Mouse (Mus musculus): ENCODE data around the gene Gpi1. TPM values are rescaled to one million over a fixed set of nuclear protein-coding genes. Genes with fewer than 3 reads are reported as not detected.

The Gpi1 gene
- 155 and 306 TPM in 2 replicates for polyA plus RNA-seq (2011; ENCODE audit: insufficient read depth, insufficient read length, low replicate concordance, missing spikeins)

DNA sequence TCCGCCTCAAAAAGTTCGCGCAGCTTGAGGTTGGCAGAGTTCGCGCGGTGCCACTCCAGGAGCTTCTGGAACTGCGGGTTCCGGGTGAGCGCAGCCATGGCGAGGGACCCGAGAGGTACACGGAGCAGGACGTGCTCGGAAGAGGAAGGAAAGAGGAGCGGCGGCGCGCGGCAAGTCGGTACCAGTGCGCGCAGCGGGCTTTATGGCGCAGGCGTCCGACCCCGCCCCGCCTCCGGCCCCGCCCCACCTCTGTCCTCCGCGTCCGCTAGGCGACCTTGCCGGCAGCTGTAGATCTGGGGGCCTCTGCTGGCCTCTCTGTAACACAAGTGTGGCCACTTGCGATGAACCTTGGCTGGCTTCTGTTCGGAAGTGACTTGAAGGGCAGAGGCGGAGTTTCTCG is at the start of gene Gpi1:
TSS of gene Gpi1 (minus strand) at position 221 of the 400 bp plus-strand sequence.
- WGBS, result under 1% methylated on average over 39 of the region's 39 CpGs
- Histone ChIP-seq H3K4me3 (replicated peaks; ENCODE audit: control insufficient read depth, low read depth, low read length) (peak within 1 kb of the TSS; percentile 91), H3K4me1 (ENCODE audit: control insufficient read depth, insufficient read depth, low read length) (peaks cover 3% of the 10 kb centered on the region; the same call in 1 of the 2 replicates), H3K27ac (ENCODE audit: control insufficient read depth, insufficient read depth, low read depth, low read length, poor library complexity) (peak within 1 kb of the TSS; percentile 87)
- peak; percentile 88; the same call in 1 of the 2 replicates for TF ChIP-seq POLR2A (IDR thresholded peaks at IDR 0.05; ENCODE audit: borderline replicate concordance, control insufficient read depth, low read depth, low read length)
- peak; percentile 59 for TF ChIP-seq CTCF (IDR thresholded peaks at IDR 0.05; ENCODE audit: control insufficient read depth, insufficient read depth, low read length)

DNA sequence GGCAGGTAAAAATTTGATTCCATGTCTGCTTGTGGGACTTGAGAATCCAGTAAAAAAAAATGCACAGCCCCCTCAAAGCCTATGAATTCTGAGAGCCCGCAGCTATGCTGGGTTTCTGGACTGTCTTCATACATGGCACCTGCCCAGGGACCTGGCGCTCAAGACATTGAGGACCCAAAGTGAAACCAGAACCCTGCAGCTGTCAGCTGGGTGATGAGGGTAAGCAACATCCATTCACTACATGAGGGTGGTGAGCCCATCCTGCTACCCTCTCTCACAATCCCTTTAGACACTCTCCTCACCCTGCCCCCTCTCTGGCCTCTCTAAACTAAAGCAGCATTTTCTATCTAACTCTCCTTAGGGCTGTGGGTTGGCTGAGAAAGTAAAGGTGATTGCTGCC is 47.5 kb upstream of the Gpi1 start:
- 84% methylated on average over 2 of the region's 2 CpGs for WGBS
- Histone ChIP-seq H3K4me3 (replicated peaks; ENCODE audit: control insufficient read depth, low read depth, low read length) (no peak overlapping the region), H3K27ac (ENCODE audit: control insufficient read depth, insufficient read depth, low read depth, low read length, poor library complexity) (no peak overlapping the region), H3K4me1 (ENCODE audit: control insufficient read depth, insufficient read depth, low read length) (no peaks in the 10 kb centered on the region; the same call in 1 of the 2 replicates)
- TF ChIP-seq POLR2A (IDR thresholded peaks at IDR 0.05; ENCODE audit: borderline replicate concordance, control insufficient read depth, low read depth, low read length) (no peak), CTCF (IDR thresholded peaks at IDR 0.05; ENCODE audit: control insufficient read depth, insufficient read depth, low read length) (no peak)

DNA sequence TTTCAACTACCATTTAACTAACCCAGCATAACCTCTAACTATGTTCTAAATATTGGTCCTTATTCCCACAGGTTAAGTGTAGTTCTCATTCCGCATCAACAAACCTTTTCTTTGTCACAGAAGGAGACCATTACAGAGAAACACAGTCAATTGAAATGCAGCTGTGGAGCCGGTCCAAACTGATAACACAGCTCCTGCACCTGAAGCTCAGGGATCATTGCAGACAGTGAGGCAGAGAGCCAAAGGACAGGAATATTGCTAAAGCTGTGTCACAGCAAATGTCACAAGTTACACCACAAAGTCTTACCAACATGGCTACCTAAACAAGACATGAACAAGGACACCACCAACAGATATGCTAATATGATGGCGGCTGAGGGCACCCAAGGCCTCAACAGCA is 45.9 kb upstream of the Gpi1 start:
- Histone ChIP-seq H3K4me1 (ENCODE audit: control insufficient read depth, insufficient read depth, low read length) (no peaks in the 10 kb centered on the region; the same call in 1 of the 2 replicates), H3K4me3 (replicated peaks; ENCODE audit: control insufficient read depth, low read depth, low read length) (no peak overlapping the region), H3K27ac (ENCODE audit: control insufficient read depth, insufficient read depth, low read depth, low read length, poor library complexity) (no peak overlapping the region)
- TF ChIP-seq CTCF (IDR thresholded peaks at IDR 0.05; ENCODE audit: control insufficient read depth, insufficient read depth, low read length), result no peak
- TF ChIP-seq POLR2A (IDR thresholded peaks at IDR 0.05; ENCODE audit: borderline replicate concordance, control insufficient read depth, low read depth, low read length), result no peak
- WGBS, result 82% methylated on average over 3 of the region's 3 CpGs

DNA sequence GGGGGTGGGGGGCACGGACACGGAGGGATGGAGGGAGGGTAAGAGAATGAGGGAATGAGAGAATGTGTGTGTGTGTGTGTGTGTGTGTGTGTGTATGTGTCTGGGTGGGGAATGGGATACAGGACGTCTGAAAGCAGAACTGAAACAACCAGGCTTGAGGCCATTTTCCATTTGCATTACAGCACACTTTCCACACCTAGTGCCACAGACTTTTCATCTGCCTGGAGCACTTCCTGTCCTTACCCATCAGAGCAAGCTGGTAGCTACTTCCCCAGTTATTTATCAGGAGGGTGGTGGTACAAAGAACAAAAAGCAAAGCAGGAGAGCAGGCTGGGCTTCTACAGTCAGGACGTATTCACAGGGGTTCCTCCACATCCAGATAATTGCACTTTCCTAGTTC is 42.3 kb upstream of the Gpi1 start:
- Histone ChIP-seq H3K27ac (ENCODE audit: control insufficient read depth, insufficient read depth, low read depth, low read length, poor library complexity) (no peak overlapping the region), H3K4me1 (ENCODE audit: control insufficient read depth, insufficient read depth, low read length) (no peaks in the 10 kb centered on the region; the same call in 1 of the 2 replicates), H3K4me3 (replicated peaks; ENCODE audit: control insufficient read depth, low read depth, low read length) (no peak overlapping the region)
- TF ChIP-seq POLR2A (IDR thresholded peaks at IDR 0.05; ENCODE audit: borderline replicate concordance, control insufficient read depth, low read depth, low read length) (no peak), CTCF (IDR thresholded peaks at IDR 0.05; ENCODE audit: control insufficient read depth, insufficient read depth, low read length) (no peak)
- 56% methylated on average over 4 of the region's 4 CpGs for WGBS

DNA sequence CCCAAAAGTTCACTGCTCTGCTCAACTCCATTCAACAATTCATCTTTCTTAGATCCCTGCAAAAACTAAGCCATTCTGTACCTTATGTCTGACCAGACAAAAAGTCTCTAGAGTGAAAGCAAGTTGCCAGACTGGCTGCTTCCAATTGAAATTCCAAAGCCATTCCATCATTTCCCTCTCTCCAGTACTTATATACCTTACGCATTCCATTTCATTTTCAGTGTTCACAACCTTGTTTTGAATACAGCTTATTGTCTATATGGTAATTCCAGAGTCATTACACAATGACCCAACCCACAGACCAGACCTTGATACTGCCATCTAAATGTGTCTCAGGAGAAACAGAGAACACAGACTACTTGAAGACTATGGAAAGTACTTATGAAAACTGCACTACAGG is 38.3 kb upstream of the Gpi1 start:
- WGBS, result 87% methylated on average over 1 of the region's 1 CpGs
- Histone ChIP-seq H3K4me1 (ENCODE audit: control insufficient read depth, insufficient read depth, low read length) (no peaks in the 10 kb centered on the region; the same call in 1 of the 2 replicates), H3K27ac (ENCODE audit: control insufficient read depth, insufficient read depth, low read depth, low read length, poor library complexity) (no peak overlapping the region), H3K4me3 (replicated peaks; ENCODE audit: control insufficient read depth, low read depth, low read length) (no peak overlapping the region)
- TF ChIP-seq CTCF (IDR thresholded peaks at IDR 0.05; ENCODE audit: control insufficient read depth, insufficient read depth, low read length), result no peak
- no peak for TF ChIP-seq POLR2A (IDR thresholded peaks at IDR 0.05; ENCODE audit: borderline replicate concordance, control insufficient read depth, low read depth, low read length)

DNA sequence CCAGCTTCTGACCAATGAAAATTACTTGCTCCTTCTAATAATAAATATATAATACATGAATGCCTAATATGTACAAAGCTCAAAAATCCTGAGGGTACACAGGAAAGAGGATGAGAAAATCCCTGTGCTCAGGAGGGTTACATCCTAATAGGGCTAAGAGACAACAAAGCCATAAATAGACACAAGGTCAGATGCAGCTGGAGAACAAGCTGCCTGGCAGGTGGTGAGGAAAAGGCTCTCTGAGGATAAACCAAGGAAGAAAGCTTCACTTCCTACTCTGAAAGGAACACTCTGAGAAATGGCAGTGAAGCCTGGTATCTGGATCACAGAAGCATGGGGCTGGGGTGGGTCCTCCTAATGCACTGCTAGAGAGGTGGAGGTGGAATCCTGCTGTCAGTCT is 36.3 kb upstream of the Gpi1 start:
- Histone ChIP-seq H3K27ac (ENCODE audit: control insufficient read depth, insufficient read depth, low read depth, low read length, poor library complexity) (no peak overlapping the region), H3K4me3 (replicated peaks; ENCODE audit: control insufficient read depth, low read depth, low read length) (no peak overlapping the region), H3K4me1 (ENCODE audit: control insufficient read depth, insufficient read depth, low read length) (no peaks in the 10 kb centered on the region)
- TF ChIP-seq POLR2A (IDR thresholded peaks at IDR 0.05; ENCODE audit: borderline replicate concordance, control insufficient read depth, low read depth, low read length) (no peak), CTCF (IDR thresholded peaks at IDR 0.05; ENCODE audit: control insufficient read depth, insufficient read depth, low read length) (no peak)

DNA sequence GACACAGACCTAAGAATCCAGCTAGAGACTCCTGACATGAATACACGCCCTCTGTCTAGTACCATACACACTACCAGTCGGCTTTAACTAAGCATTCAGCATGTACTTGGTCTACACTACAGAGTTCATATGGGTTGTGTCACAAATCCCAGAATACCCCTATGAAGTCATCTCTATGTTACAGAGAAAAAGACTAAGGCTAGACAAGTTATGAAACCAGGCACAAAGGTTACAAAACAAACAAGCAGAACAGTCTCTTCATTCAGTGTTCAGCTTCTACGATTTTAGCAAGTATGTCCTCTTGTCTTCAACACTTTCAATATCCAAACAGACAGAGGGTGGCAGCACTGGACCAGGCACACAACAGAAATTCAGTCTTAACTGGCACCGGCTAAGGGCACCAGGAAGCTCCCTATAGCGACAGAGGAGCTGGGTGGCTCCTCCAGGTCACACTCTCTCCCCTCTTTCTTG is 35.8 kb upstream of the Gpi1 start:
- 26% methylated on average over 5 of the region's 5 CpGs for WGBS
- H3K4me3 ChIP-seq (replicated peaks; ENCODE audit: control insufficient read depth, low read depth, low read length), result no peak overlapping the region
- no peak for TF ChIP-seq POLR2A (IDR thresholded peaks at IDR 0.05; ENCODE audit: borderline replicate concordance, control insufficient read depth, low read depth, low read length)
- TF ChIP-seq CTCF (IDR thresholded peaks at IDR 0.05; ENCODE audit: control insufficient read depth, insufficient read depth, low read length), result peak; percentile 48; the same call in 1 of the 2 replicates
- H3K27ac ChIP-seq (ENCODE audit: control insufficient read depth, insufficient read depth, low read depth, low read length, poor library complexity), result no peak overlapping the region
- H3K4me1 ChIP-seq (ENCODE audit: control insufficient read depth, insufficient read depth, low read length), result no peaks in the 10 kb centered on the region

DNA sequence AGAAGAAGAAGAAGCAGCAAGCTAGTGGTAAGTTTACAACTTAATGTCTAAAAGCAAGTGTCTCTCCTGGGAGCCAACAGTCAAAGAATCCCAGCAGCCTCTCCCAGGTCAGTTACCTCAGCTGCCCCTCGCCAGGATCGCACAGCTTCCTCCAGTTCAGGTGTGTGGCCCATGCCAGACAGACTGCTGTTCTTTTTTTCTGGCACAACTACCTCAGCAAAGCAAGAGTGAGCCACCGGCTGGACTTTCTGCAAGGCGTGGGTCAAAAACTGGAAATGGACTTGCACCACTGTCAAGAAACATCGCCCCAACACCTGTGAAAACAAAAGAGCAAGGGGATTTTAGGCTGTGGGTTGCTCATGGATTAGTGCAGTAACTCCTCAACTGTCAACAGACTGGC is 33.3 kb upstream of the Gpi1 start:
- WGBS, result 90% methylated on average over 5 of the region's 5 CpGs
- no peak overlapping the region for H3K27ac ChIP-seq (ENCODE audit: control insufficient read depth, insufficient read depth, low read depth, low read length, poor library complexity)
- H3K4me1 ChIP-seq (ENCODE audit: control insufficient read depth, insufficient read depth, low read length), result no peaks in the 10 kb centered on the region
- TF ChIP-seq POLR2A (IDR thresholded peaks at IDR 0.05; ENCODE audit: borderline replicate concordance, control insufficient read depth, low read depth, low read length) (no peak), CTCF (IDR thresholded peaks at IDR 0.05; ENCODE audit: control insufficient read depth, insufficient read depth, low read length) (no peak)
- H3K4me3 ChIP-seq (replicated peaks; ENCODE audit: control insufficient read depth, low read depth, low read length), result no peak overlapping the region

DNA sequence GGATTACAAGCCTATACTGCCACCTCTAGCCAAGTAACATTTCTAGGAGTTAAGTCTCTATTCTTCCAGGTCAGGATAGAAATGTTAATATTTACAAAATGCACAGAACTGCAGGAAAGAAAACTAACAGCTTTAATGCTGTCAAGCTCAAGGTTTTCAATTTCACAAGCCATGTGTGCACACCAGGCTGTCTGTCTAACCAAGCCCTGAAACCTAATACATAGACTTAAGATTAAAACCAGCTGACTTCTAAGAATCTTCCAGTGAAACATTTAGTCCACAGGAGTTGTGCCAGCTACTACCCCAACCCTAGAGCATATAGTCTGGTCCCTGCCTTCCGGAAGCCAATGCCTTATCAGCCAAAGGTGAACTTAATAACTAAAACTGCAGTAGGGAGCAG is 28.3 kb upstream of the Gpi1 start:
- no peak overlapping the region for H3K27ac ChIP-seq (ENCODE audit: control insufficient read depth, insufficient read depth, low read depth, low read length, poor library complexity)
- TF ChIP-seq POLR2A (IDR thresholded peaks at IDR 0.05; ENCODE audit: borderline replicate concordance, control insufficient read depth, low read depth, low read length) (no peak), CTCF (IDR thresholded peaks at IDR 0.05; ENCODE audit: control insufficient read depth, insufficient read depth, low read length) (no peak)
- WGBS, result 92% methylated on average over 1 of the region's 1 CpGs
- H3K4me1 ChIP-seq (ENCODE audit: control insufficient read depth, insufficient read depth, low read length), result peaks cover 2% of the 10 kb centered on the region; the same call in 1 of the 2 replicates
- no peak overlapping the region for H3K4me3 ChIP-seq (replicated peaks; ENCODE audit: control insufficient read depth, low read depth, low read length)

Measured in bone marrow, adult 2 months (tissue).